Mouse (Mus musculus) liver, postnatal 0 days (tissue): Measurements from ENCODE around the gene Pxn.

Source experiments
- CTCF ChIP-seq: sonication (generic); IDR thresholded peaks from 2 replicates; pipeline ENCODE4 v1.5.1; 2016; ENCODE audit warnings: antibody characterized with exemption, low read depth
- EP300 ChIP-seq: IDR thresholded peaks from 2 replicates; pipeline ENCODE4 v1.6.1; 2016; ENCODE audit warnings: antibody characterized with exemption, low read depth, mild to moderate bottlenecking

DNA sequence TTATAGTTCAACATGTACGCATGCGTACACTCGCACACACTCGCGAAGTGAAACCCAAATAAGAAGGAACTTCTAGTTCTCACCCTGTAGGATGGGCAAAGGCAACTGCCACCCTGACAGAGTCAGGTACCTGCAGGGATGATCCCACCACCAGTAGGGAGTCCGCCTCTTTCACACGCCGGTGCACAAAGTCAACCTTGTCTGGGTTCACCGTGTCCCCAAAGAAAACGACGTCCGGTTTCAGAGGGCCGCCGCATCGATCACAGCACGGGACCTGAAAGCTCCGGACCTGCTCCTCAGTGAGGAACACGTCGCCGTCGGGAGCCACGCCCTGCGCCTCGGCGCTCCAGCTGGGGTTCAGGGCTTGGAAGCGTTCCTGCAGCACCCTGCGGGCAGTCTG is 26.4 kb upstream of the Pxn start:
- TF ChIP-seq CTCF (no peak), EP300 (no peak)
